In the genomic region with DNA sequence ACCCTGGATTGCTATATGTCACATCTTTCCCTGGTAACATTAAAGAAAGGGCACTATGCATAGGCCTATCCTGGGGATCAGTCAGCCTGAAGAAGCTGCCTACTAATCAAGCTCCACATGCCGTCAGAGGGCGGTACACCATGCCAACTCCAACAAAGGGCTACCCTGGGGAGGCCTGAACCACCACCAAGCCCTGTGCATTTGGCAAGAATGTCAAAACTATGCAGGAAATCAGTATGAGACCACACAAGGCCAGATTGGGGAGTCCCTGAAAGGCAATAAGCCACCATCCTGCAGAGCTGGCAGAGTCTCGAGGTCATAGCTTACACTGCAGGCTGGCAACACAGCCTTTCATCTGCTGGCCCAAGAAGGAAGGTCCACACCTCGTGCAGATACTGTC, we compare ENCODE assay signal across 16 mouse cellular contexts. TPM values are rescaled to one million over a fixed set of nuclear protein-coding genes. Genes with fewer than 3 reads are reported as not detected.
DNase-seq lines count a peak whose midpoint lies in the region; ATAC-seq and TF ChIP-seq lines count a peak whose summit lies in the region.
"Had no signal": no experiment of that assay in that cellular context is flagged by ENCODE, and none has a peak within 500 bp of the region (broad histone marks: within the 10 kb centered on the region; RNA-seq: fewer than 3 reads in every experiment).

No protein-coding gene starts in this region.

- H3K4me1 ChIP-seq in embryonic facial prominence, embryonic 14.5 days (ENCODE audit: control insufficient read depth, insufficient read depth, low read length) = no peaks in the 10 kb centered on the region
- no peaks in the 10 kb centered on the region for H3K4me1 ChIP-seq in embryonic facial prominence, embryonic 10.5 days
- H3K4me1 ChIP-seq in midbrain, postnatal 0 days (ENCODE audit: insufficient read depth, low read length) = no peaks in the 10 kb centered on the region
- H3K4me1 ChIP-seq in midbrain, embryonic 14.5 days (ENCODE audit: control insufficient read depth, insufficient read depth, low read length) = peaks cover 4% of the 10 kb centered on the region; the same call in 1 of the 2 replicates
- H3K4me1 ChIP-seq in neural tube, embryonic 14.5 days (ENCODE audit: control insufficient read depth, insufficient read depth, low read length) = 0 out of 2 replicates have a peak, but pooled peaks cover 3% of the 10 kb centered on the region

- H3K9me3 ChIP-seq in embryonic facial prominence, embryonic 14.5 days (ENCODE audit: control insufficient read depth, low read length) = no peaks in the 10 kb centered on the region
- H3K9me3 ChIP-seq in embryonic facial prominence, embryonic 10.5 days = no peaks in the 10 kb centered on the region
- H3K9me3 ChIP-seq in midbrain, postnatal 0 days (ENCODE audit: low read length) = no peaks in the 10 kb centered on the region
- H3K9me3 ChIP-seq in midbrain, embryonic 14.5 days (ENCODE audit: control insufficient read depth, low read length) = no peaks in the 10 kb centered on the region
- no peaks in the 10 kb centered on the region for H3K9me3 ChIP-seq in neural tube, embryonic 14.5 days (ENCODE audit: control insufficient read depth, low read length)
- H3K9me3 ChIP-seq: limb, embryonic 15.5 days; midbrain, embryonic 13.5 days had no signal

- no peak overlapping the region for H3K4me3 ChIP-seq in embryonic facial prominence, embryonic 14.5 days (ENCODE audit: low read depth, low read length)
- no peak overlapping the region for H3K4me3 ChIP-seq in embryonic facial prominence, embryonic 10.5 days
- no peak overlapping the region for H3K4me3 ChIP-seq in midbrain, postnatal 0 days (ENCODE audit: low read depth, low read length)
- no peak overlapping the region for H3K4me3 ChIP-seq in midbrain, embryonic 14.5 days (replicated peaks; ENCODE audit: low read depth, low read length)
- no peak overlapping the region for H3K4me3 ChIP-seq in neural tube, embryonic 14.5 days (ENCODE audit: low read depth, low read length)
- H3K4me3 ChIP-seq: left cerebral cortex, adult 2 months; limb, embryonic 15.5 days; midbrain, embryonic 13.5 days had no signal

- no peak for TF ChIP-seq CTCF in midbrain, postnatal 0 days (IDR thresholded peaks at IDR 0.05)

- H3K4me2 ChIP-seq in embryonic facial prominence, embryonic 14.5 days (ENCODE audit: low read depth, low read length) = no peak overlapping the region
- no peak overlapping the region for H3K4me2 ChIP-seq in midbrain, postnatal 0 days (ENCODE audit: low read depth, low read length, poor library complexity, severe bottlenecking)
- no peak overlapping the region for H3K4me2 ChIP-seq in midbrain, embryonic 14.5 days (ENCODE audit: low read length)
- H3K4me2 ChIP-seq in neural tube, embryonic 14.5 days (ENCODE audit: low read depth, low read length) = no peak overlapping the region
- H3K4me2 ChIP-seq: limb, embryonic 15.5 days; midbrain, embryonic 13.5 days had no signal

- DNase-seq in embryonic facial prominence, embryonic 14.5 days (ENCODE audit: low spot score) = peak; percentile 9
- no peak for DNase-seq in embryonic facial prominence, embryonic 10.5 days (ENCODE audit: low spot score)
- peak; percentile 4 for DNase-seq in midbrain, postnatal 0 days (ENCODE audit: low spot score)
- DNase-seq in midbrain, embryonic 14.5 days = no peak
- DNase-seq in cerebellum, adult 11 months = peak; percentile 65
- DNase-seq in embryo, embryonic 9.5 days (ENCODE audit: extremely low spot score) = no peak
- DNase-seq: embryo, embryonic 11 days; gastrocnemius, postnatal 14 days; kidney, postnatal 36 days; lung, postnatal 10 days had no signal

- no peaks in the 10 kb centered on the region for H3K36me3 ChIP-seq in embryonic facial prominence, embryonic 14.5 days (ENCODE audit: control insufficient read depth, insufficient read depth, low read length)
- no peaks in the 10 kb centered on the region for H3K36me3 ChIP-seq in embryonic facial prominence, embryonic 10.5 days (replicated peaks)
- no peaks in the 10 kb centered on the region for H3K36me3 ChIP-seq in midbrain, postnatal 0 days (ENCODE audit: insufficient read depth, low read length)
- no peaks in the 10 kb centered on the region for H3K36me3 ChIP-seq in midbrain, embryonic 14.5 days (ENCODE audit: control insufficient read depth, insufficient read depth, low read length)
- H3K36me3 ChIP-seq in neural tube, embryonic 14.5 days (ENCODE audit: control insufficient read depth, insufficient read depth, low read length) = no peaks in the 10 kb centered on the region
- H3K36me3 ChIP-seq: limb, embryonic 15.5 days; midbrain, embryonic 13.5 days had no signal

- H3K9ac ChIP-seq in embryonic facial prominence, embryonic 14.5 days (ENCODE audit: low read depth, low read length) = no peak overlapping the region
- no peak overlapping the region for H3K9ac ChIP-seq in midbrain, postnatal 0 days (replicated peaks; ENCODE audit: low read length, poor library complexity, severe bottlenecking)
- no peak overlapping the region for H3K9ac ChIP-seq in midbrain, embryonic 14.5 days (replicated peaks; ENCODE audit: low read length)
- no peak overlapping the region for H3K9ac ChIP-seq in neural tube, embryonic 14.5 days (replicated peaks; ENCODE audit: low read depth, low read length)
- H3K9ac ChIP-seq: limb, embryonic 15.5 days; midbrain, embryonic 13.5 days had no signal

- 71% methylated on average over 4 of the region's 4 CpGs for WGBS in embryonic facial prominence, embryonic 14.5 days
- WGBS in embryonic facial prominence, embryonic 10.5 days = 77% methylated on average over 4 of the region's 4 CpGs
- 61% methylated on average over 4 of the region's 4 CpGs for WGBS in midbrain, postnatal 0 days
- 66% methylated on average over 4 of the region's 4 CpGs for WGBS in midbrain, embryonic 14.5 days
- WGBS in neural tube, embryonic 14.5 days = 54% methylated on average over 4 of the region's 4 CpGs

- no peak overlapping the region for H3K27ac ChIP-seq in embryonic facial prominence, embryonic 14.5 days (replicated peaks; ENCODE audit: low read depth, low read length)
- H3K27ac ChIP-seq in embryonic facial prominence, embryonic 10.5 days (replicated peaks) = no peak overlapping the region
- no peak overlapping the region for H3K27ac ChIP-seq in midbrain, postnatal 0 days (ENCODE audit: low read depth, low read length)
- H3K27ac ChIP-seq in midbrain, embryonic 14.5 days (replicated peaks; ENCODE audit: low read depth, low read length) = no peak overlapping the region
- no peak overlapping the region for H3K27ac ChIP-seq in neural tube, embryonic 14.5 days (ENCODE audit: low read depth, low read length)
- H3K27ac ChIP-seq: left cerebral cortex, adult 2 months; limb, embryonic 15.5 days; midbrain, embryonic 13.5 days had no signal

- ATAC-seq in embryonic facial prominence, embryonic 14.5 days (ENCODE audit: low read depth) = peak; percentile 44; the same call in 1 of the 2 replicates
- no peak for ATAC-seq in midbrain, postnatal 0 days (ENCODE audit: low FRiP score)
- ATAC-seq in midbrain, embryonic 14.5 days (ENCODE audit: low FRiP score, low TSS enrichment) = no peak
- ATAC-seq in neural tube, embryonic 14.5 days (ENCODE audit: low read depth) = peak; percentile 50; the same call in 1 of the 2 replicates
- ATAC-seq in megakaryocyte-erythroid progenitor cell, adult 5-6 weeks (replicated peaks; ENCODE audit: low FRiP score, low TSS enrichment, poor library complexity, severe bottlenecking) = no peak
- ATAC-seq: midbrain, embryonic 13.5 days had no signal

- H3K27me3 ChIP-seq in embryonic facial prominence, embryonic 14.5 days (replicated peaks; ENCODE audit: control insufficient read depth, insufficient read depth, low read length) = no peaks in the 10 kb centered on the region
- H3K27me3 ChIP-seq in embryonic facial prominence, embryonic 10.5 days (replicated peaks; ENCODE audit: low read depth, poor library complexity, severe bottlenecking) = no peaks in the 10 kb centered on the region
- no peaks in the 10 kb centered on the region for H3K27me3 ChIP-seq in midbrain, postnatal 0 days (ENCODE audit: insufficient read depth, low read length)
- no peaks in the 10 kb centered on the region for H3K27me3 ChIP-seq in midbrain, embryonic 14.5 days (ENCODE audit: control insufficient read depth, insufficient read depth, low read length)
- H3K27me3 ChIP-seq in neural tube, embryonic 14.5 days (ENCODE audit: control insufficient read depth, insufficient read depth, low read length) = no peaks in the 10 kb centered on the region
- H3K27me3 ChIP-seq: limb, embryonic 15.5 days; midbrain, embryonic 13.5 days had no signal

RNA-seq across cellular contexts. Expression of a gene that starts 28.7 kb away (rescaled TPM):
- 12.5 and 12.9 TPM in 2 replicates for polyA plus RNA-seq in embryonic facial prominence, embryonic 14.5 days (2014; fragmentation: Nextera tagmentation; extraction: Ambion mirVana)
- 5.1 and 5.4 TPM in 2 replicates for polyA plus RNA-seq in embryonic facial prominence, embryonic 10.5 days (2016; fragmentation: Nextera tagmentation; extraction: Ambion mirVana)
- 101 and 102 TPM in 2 replicates for total RNA-seq in midbrain, postnatal 0 days (2014; rRNA removed)
- 14.9 and 15.2 TPM in 2 replicates for polyA plus RNA-seq in midbrain, postnatal 0 days (2015; fragmentation: Nextera tagmentation; extraction: Ambion mirVana)
- polyA plus RNA-seq in midbrain, embryonic 14.5 days (2014; fragmentation: Nextera tagmentation; extraction: Ambion mirVana) = 23.0 and 23.9 TPM in 2 replicates
- polyA plus RNA-seq in neural tube, embryonic 14.5 days (2014; fragmentation: Nextera tagmentation; extraction: Ambion mirVana) = 26.5 and 28.5 TPM in 2 replicates
- total RNA-seq in megakaryocyte-erythroid progenitor cell, adult 5-6 weeks (2014; fragmentation: Nextera tagmentation) = 1.5 TPM in 2 replicates
- total RNA-seq in megakaryocyte-erythroid progenitor cell, adult 5-6 weeks (2017) = 0.66 and 0.88 TPM in 2 replicates
- total RNA-seq: MEL had no signal

Comparison
In these comparisons a context has a peak if more than half of its experiments do, and no peak if none do; other contexts are left out.
1. DNase-seq: peak in embryonic facial prominence, embryonic 14.5 days (single experiment), midbrain, postnatal 0 days (single experiment) and cerebellum, adult 11 months (single experiment); none in embryonic facial prominence, embryonic 10.5 days (single experiment), midbrain, embryonic 14.5 days (single experiment) and embryo, embryonic 9.5 days (single experiment).
2. ATAC-seq: peak in embryonic facial prominence, embryonic 14.5 days (single experiment) and neural tube, embryonic 14.5 days (single experiment); none in midbrain, postnatal 0 days (single experiment), midbrain, embryonic 14.5 days (single experiment) and megakaryocyte-erythroid progenitor cell, adult 5-6 weeks (single experiment).